Mouse (Mus musculus): ENCODE results near the gene Csad. TPM values are rescaled to one million over a fixed set of nuclear protein-coding genes. Genes with fewer than 3 reads are reported as not detected.
"Not testable (repeated sequence)": the region's sequence is repeated elsewhere in the genome, so short reads cannot be mapped to it uniquely, and the experiment has no call there.

Gene Csad
- polyA plus RNA-seq, 1 experiment from 2014 or later, result 50.9 TPM

DNA sequence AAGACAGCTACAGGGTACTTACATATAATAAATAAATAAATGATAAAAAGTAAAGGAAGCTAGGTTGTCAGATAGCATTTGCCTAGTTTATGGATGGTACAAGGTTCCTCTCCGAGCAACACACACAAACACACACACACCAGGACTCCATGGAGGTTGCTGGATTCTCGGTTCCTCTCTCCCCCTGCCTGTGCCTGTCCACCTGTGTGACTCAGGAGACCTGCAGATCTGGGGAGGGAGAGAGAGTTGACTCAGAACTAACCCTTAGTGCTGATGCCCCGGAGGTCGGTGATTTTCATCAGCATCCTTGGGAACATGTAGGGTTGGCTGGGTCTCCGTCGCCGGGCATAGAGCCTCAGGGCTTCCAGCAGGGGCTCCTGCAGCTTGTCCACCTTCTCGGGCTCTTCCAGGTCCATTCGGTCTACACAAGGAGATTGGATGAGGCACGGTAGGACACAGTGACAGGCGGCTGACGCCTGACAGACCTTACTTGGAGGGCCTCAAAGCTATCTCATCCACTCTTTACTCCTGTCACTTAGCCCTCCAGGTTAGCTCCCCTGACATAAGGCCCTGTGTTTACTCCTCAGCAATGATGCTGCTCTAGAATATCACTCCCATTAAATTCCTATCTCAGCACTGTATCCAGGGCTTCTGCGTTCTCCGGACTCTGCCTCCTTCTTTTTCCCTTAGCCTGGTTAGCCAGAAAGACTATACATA is 34.2 kb upstream of the Csad start:
- 85% methylated on average over 14 of the region's 14 CpGs for WGBS
- 0 out of 2 replicates have a peak, but pooled peaks cover 4% of the 10 kb centered on the region for H3K36me3 ChIP-seq (ENCODE audit: control insufficient read depth, insufficient read depth, low read length)
- H3K27me3 ChIP-seq (ENCODE audit: control insufficient read depth, insufficient read depth, low read length), result no peaks in the 10 kb centered on the region
- ATAC-seq (ENCODE audit: insufficient read depth, low FRiP score), result no peak
- H3K27ac ChIP-seq (ENCODE audit: low read length), result no peak overlapping the region
- no peak overlapping the region for H3K4me2 ChIP-seq (ENCODE audit: low read depth, low read length)
- no peak overlapping the region for H3K4me3 ChIP-seq (replicated peaks; ENCODE audit: low read length)
- H3K4me1 ChIP-seq (ENCODE audit: control insufficient read depth, insufficient read depth, low read length), result peaks cover 39% of the 10 kb centered on the region
- no peaks in the 10 kb centered on the region for H3K9me3 ChIP-seq (replicated peaks; ENCODE audit: control insufficient read depth, low read length)
- H3K9ac ChIP-seq (ENCODE audit: low read length), result no peak overlapping the region

DNA sequence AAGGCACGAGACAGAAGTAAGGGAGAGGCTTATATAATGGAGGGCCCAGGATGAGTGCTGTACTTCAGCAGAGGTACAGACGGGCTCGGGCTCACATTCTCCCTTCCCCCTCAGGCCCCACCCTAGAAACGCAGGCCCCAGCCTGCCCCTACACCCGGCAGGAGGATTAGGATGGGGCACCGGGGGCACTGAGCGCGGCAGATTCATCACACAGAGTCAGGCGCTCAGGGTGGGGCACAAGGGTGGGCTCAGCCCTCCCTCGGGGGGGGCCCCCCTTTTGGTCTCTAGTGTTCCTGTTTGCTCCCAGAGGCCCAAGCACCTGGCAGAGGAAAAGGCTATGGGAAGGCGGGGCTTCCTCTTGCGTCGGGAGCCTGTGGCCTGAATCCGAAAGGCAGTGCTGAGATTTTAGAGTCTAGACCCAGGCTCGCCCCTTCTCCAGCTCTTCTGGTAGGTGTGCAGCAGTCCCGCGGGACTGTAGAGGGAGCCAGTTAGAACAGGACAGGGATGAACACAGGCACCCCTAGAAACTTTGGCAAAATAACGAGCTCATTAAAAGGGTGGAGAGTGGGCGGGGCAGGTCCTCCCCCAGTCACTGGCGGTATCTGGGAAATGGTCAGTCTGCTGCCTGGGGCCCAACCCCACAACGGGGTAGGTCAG is 31.0 kb upstream of the Csad start:
- Histone ChIP-seq H3K4me2 (ENCODE audit: low read depth, low read length) (peak overlapping the region; percentile 34), H3K27ac (ENCODE audit: low read length) (peak overlapping the region; percentile 80), H3K9me3 (replicated peaks; ENCODE audit: control insufficient read depth, low read length) (no peaks in the 10 kb centered on the region), H3K4me1 (ENCODE audit: control insufficient read depth, insufficient read depth, low read length) (peaks cover 37% of the 10 kb centered on the region), H3K4me3 (replicated peaks; ENCODE audit: low read length) (peak overlapping the region; percentile 11), H3K9ac (ENCODE audit: low read length) (peak overlapping the region; percentile 58), H3K27me3 (ENCODE audit: control insufficient read depth, insufficient read depth, low read length) (no peaks in the 10 kb centered on the region), H3K36me3 (ENCODE audit: control insufficient read depth, insufficient read depth, low read length) (0 out of 2 replicates have a peak, but pooled peaks cover under 1% of the 10 kb centered on the region)
- 17% methylated on average over 21 of the region's 21 CpGs for WGBS
- peak; percentile 75 for ATAC-seq (ENCODE audit: insufficient read depth, low FRiP score)

DNA sequence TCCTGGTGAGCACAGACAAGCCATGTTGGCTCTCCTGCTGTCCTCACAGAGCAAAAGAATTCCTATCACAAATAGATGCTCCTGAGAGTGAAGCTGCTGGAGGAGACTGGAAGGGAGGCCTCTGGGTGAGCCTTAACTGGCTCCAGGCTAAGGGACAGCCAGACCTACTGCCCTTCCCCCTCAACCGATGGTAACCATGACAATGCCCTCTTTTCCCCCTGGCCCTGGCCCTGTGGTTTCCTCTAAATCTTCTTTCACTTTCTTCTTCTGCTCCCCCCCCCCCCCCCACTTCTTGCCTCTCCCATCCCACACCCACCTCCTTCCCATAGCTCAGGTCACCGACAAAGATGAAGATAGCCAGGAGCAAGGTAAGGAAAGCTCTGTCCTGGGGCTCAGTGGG is 29.4 kb upstream of the Csad start:
- ATAC-seq (ENCODE audit: insufficient read depth, low FRiP score), result no peak
- Histone ChIP-seq H3K27me3 (ENCODE audit: control insufficient read depth, insufficient read depth, low read length) (no peaks in the 10 kb centered on the region), H3K9me3 (replicated peaks; ENCODE audit: control insufficient read depth, low read length) (no peaks in the 10 kb centered on the region), H3K4me3 (replicated peaks; ENCODE audit: low read length) (no peak overlapping the region), H3K9ac (ENCODE audit: low read length) (no peak overlapping the region), H3K36me3 (ENCODE audit: control insufficient read depth, insufficient read depth, low read length) (no peaks in the 10 kb centered on the region), H3K27ac (ENCODE audit: low read length) (no peak overlapping the region; the same call in 1 of the 2 replicates), H3K4me1 (ENCODE audit: control insufficient read depth, insufficient read depth, low read length) (peaks cover 37% of the 10 kb centered on the region), H3K4me2 (ENCODE audit: low read depth, low read length) (no peak overlapping the region)
- WGBS, result 19% methylated on average over 2 of the region's 2 CpGs

DNA sequence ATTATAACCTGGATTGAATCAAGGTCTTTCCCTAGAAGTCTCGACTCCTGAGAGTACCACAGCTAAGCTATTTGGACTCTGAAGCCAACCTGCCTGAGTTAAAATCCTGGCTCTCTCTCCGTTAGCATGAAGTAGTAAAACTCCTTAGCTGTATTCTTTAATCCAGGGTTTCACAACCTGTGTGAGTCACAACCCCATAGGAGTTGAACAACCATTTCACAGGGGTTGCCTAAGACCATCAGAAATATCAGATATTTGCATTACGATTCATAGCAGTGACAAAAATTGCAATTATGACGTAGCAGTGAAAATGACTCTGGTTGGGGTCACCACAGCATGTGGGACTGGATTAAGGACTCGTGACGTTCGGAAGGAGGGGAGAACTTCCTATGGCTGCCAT is 28.2 kb upstream of the Csad start:
- H3K9me3 ChIP-seq (replicated peaks; ENCODE audit: control insufficient read depth, low read length), result no peaks in the 10 kb centered on the region
- no peak overlapping the region for H3K9ac ChIP-seq (ENCODE audit: low read length)
- no peak overlapping the region for H3K4me3 ChIP-seq (replicated peaks; ENCODE audit: low read length)
- no peak overlapping the region for H3K27ac ChIP-seq (ENCODE audit: low read length)
- ATAC-seq (ENCODE audit: insufficient read depth, low FRiP score), result no peak
- peaks cover 37% of the 10 kb centered on the region for H3K4me1 ChIP-seq (ENCODE audit: control insufficient read depth, insufficient read depth, low read length)
- H3K36me3 ChIP-seq (ENCODE audit: control insufficient read depth, insufficient read depth, low read length), result no peaks in the 10 kb centered on the region
- 78% methylated on average over 7 of the region's 7 CpGs for WGBS
- no peaks in the 10 kb centered on the region for H3K27me3 ChIP-seq (ENCODE audit: control insufficient read depth, insufficient read depth, low read length)
- H3K4me2 ChIP-seq (ENCODE audit: low read depth, low read length), result no peak overlapping the region

DNA sequence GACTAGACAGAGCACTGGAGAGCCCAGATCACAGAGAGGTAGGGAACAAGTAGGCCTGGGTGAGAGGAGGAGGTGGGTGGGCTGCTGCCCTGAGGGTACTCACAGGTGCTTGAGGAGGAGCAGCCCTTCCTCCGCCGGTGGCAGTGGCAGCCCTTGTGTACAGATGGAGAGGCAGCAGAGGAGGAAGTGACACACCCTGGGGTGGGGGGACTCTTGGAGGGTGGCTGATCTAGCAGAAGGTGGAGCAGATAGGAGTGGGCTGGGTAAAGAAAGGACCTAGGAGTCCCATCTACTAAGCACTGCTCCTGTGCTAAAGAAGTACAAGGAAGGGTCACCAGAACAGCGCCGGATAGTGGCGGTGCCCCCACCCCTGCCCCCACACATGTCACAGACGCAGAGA is 27.2 kb upstream of the Csad start, which contains the start of gene Itgb7:
Itgb7 (minus strand) TSS at position 197 of the 400 bp plus-strand sequence.
- H3K4me2 ChIP-seq (ENCODE audit: low read depth, low read length), result no peak within 1 kb of the TSS
- no peak within 1 kb of the TSS for H3K9ac ChIP-seq (ENCODE audit: low read length)
- H3K4me1 ChIP-seq (ENCODE audit: control insufficient read depth, insufficient read depth, low read length), result peaks cover 37% of the 10 kb centered on the region
- H3K4me3 ChIP-seq (replicated peaks; ENCODE audit: low read length), result no peak within 1 kb of the TSS
- 30% methylated on average over 6 of the region's 6 CpGs for WGBS
- H3K27me3 ChIP-seq (ENCODE audit: control insufficient read depth, insufficient read depth, low read length), result no peaks in the 10 kb centered on the region
- ATAC-seq (ENCODE audit: insufficient read depth, low FRiP score), result peak; percentile 46; the same call in 1 of the 2 replicates
- H3K9me3 ChIP-seq (replicated peaks; ENCODE audit: control insufficient read depth, low read length), result no peaks in the 10 kb centered on the region
- H3K27ac ChIP-seq (ENCODE audit: low read length), result no peak within 1 kb of the TSS
- no peaks in the 10 kb centered on the region for H3K36me3 ChIP-seq (ENCODE audit: control insufficient read depth, insufficient read depth, low read length)

GRCm38 (mm10) chr15:102230408-102231321 is 26.1 kb upstream of the Csad start:
- Histone ChIP-seq H3K36me3 (ENCODE audit: control insufficient read depth, insufficient read depth, low read length) (no peaks in the 10 kb centered on the region), H3K4me1 (ENCODE audit: control insufficient read depth, insufficient read depth, low read length) (peaks cover 31% of the 10 kb centered on the region), H3K9ac (ENCODE audit: low read length) (no peak overlapping the region), H3K4me3 (replicated peaks; ENCODE audit: low read length) (no peak overlapping the region), H3K4me2 (ENCODE audit: low read depth, low read length) (no peak overlapping the region), H3K27ac (ENCODE audit: low read length) (no peak overlapping the region), H3K27me3 (ENCODE audit: control insufficient read depth, insufficient read depth, low read length) (no peaks in the 10 kb centered on the region), H3K9me3 (replicated peaks; ENCODE audit: control insufficient read depth, low read length) (no peaks in the 10 kb centered on the region)
- WGBS, result 74% methylated on average over 17 of the region's 17 CpGs
- ATAC-seq (ENCODE audit: insufficient read depth, low FRiP score), result no peak

- not testable (repeated sequence) for H3K9ac ChIP-seq (ENCODE audit: low read length); H3K4me3 ChIP-seq (replicated peaks; ENCODE audit: low read length); H3K4me2 ChIP-seq (ENCODE audit: low read depth, low read length); H3K27me3 ChIP-seq (ENCODE audit: control insufficient read depth, insufficient read depth, low read length); H3K9me3 ChIP-seq (replicated peaks; ENCODE audit: control insufficient read depth, low read length); ATAC-seq (ENCODE audit: insufficient read depth, low FRiP score); H3K27ac ChIP-seq (ENCODE audit: low read length); H3K36me3 ChIP-seq (ENCODE audit: control insufficient read depth, insufficient read depth, low read length)
- H3K4me1 ChIP-seq (ENCODE audit: control insufficient read depth, insufficient read depth, low read length), result peaks cover 10% of the 10 kb centered on the region
- WGBS, result 64% methylated on average over 6 of the region's 6 CpGs
Measured at GRCm38 (mm10) chr15:102225619-102226018, 21.1 kb upstream of the Csad start.

DNA sequence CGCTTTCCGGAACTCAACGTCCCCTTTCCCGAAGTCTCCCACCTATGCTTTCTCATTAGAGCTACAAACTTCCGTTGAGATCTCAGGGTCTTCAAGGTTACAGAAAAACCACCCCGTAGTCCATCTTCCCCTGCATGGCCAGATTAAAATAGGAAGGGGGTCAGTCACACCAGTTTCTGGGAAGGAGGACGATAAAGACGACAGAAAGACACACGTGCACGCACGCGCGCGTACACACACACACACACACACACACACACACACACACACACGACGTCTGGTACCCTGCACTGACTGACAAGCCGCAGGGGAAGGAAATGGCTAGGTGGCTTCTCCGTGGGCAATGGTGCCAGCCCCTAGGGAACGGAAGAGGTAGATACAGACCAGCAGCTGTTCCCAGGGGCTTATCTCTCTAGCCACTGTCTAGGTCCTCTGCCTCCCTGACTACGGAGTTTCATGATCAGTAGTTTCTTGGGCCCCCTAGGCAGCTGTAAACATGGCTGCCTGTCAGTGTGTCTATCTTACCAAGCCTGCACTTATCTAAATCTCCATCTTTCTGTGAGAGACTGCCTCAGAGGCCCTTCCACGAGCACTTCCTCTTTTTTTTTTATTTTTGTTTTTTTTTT is 20.6 kb upstream of the Csad start:
- Histone ChIP-seq H3K27me3 (ENCODE audit: control insufficient read depth, insufficient read depth, low read length) (peaks cover 8% of the 10 kb centered on the region; the same call in 1 of the 2 replicates), H3K9me3 (replicated peaks; ENCODE audit: control insufficient read depth, low read length) (no peaks in the 10 kb centered on the region), H3K36me3 (ENCODE audit: control insufficient read depth, insufficient read depth, low read length) (no peaks in the 10 kb centered on the region), H3K4me2 (ENCODE audit: low read depth, low read length) (peak overlapping the region; percentile 92), H3K4me1 (ENCODE audit: control insufficient read depth, insufficient read depth, low read length) (peaks cover 10% of the 10 kb centered on the region), H3K27ac (ENCODE audit: low read length) (no peak overlapping the region), H3K9ac (ENCODE audit: low read length) (peak overlapping the region; percentile 76), H3K4me3 (replicated peaks; ENCODE audit: low read length) (peak overlapping the region; percentile 51)
- WGBS, result 16% methylated on average over 21 of the region's 21 CpGs
- 0 out of 2 replicates have a peak, but pooled peaks have one; percentile 4 for ATAC-seq (ENCODE audit: insufficient read depth, low FRiP score)

Measured in stomach, embryonic 16.5 days (tissue).